10 mouse cellular contexts compared by ENCODE assay signal in the genomic region with DNA sequence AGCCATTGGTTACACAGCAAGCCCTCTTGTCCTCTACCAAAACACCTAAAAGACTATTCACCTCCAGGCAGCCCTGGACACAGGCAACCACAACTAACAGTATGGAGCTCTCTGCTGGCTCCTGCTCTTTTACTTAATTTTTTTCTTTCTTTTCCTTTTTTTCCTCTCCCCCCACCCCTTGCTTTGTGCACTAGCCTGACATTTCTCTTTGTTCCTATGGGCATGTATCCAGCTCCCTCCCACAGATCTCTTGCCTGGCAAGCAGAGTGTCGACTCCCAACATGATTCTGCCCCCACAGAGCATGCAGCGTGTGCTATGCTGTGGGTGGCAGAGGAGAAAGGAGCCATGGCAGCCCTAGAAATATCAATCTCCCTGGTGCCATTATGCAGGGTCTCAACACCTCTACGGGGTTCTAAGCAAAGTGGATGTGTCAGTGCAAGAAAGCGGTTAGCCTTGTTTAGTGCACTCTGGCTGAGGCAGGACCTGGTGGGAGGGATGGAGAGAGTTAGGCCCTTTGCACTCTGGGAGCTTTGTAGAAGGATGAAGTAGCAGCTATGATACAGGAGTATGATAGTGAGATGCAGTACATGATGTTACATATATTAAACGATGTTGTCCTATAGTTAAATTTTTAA.
DNase-seq lines count a peak whose midpoint lies in the region; ATAC-seq lines count a peak whose summit lies in the region.
"Had no signal": no experiment of that assay in that cellular context is flagged by ENCODE, and none has a peak within 500 bp of the region (broad histone marks: within the 10 kb centered on the region; RNA-seq: fewer than 3 reads in every experiment).

No protein-coding gene starts in this region.

- 62% methylated on average over 5 of the region's 5 CpGs for whole genome bisulfite sequencing in forebrain, embryonic 12.5 days
- WGBS in forebrain, embryonic 10.5 days = 83% methylated on average over 5 of the region's 5 CpGs
- 76% methylated on average over 5 of the region's 5 CpGs for WGBS in kidney, embryonic 15.5 days
- WGBS in heart, embryonic 12.5 days = 60% methylated on average over 5 of the region's 5 CpGs

- H3K27me3 ChIP-seq in forebrain, embryonic 12.5 days = no peaks in the 10 kb centered on the region
- H3K27me3 ChIP-seq in forebrain, embryonic 10.5 days (ENCODE audit: poor library complexity, severe bottlenecking) = no peaks in the 10 kb centered on the region
- H3K27me3 ChIP-seq in kidney, embryonic 15.5 days = no peaks in the 10 kb centered on the region
- no peaks in the 10 kb centered on the region for H3K27me3 ChIP-seq in heart, embryonic 12.5 days (replicated peaks)

- intact Hi-C loops in left cerebral cortex, postnatal 10 days (cut with DNase I) = loop anchor here (10.0 kb wide), 2 partner anchors 741 to 1531 kb away; partner anchors contain the start of gene Ppp3ca

- H3K9me3 ChIP-seq in forebrain, embryonic 12.5 days = no peaks in the 10 kb centered on the region
- no peaks in the 10 kb centered on the region for H3K9me3 ChIP-seq in forebrain, embryonic 10.5 days
- H3K9me3 ChIP-seq in kidney, embryonic 15.5 days (replicated peaks) = no peaks in the 10 kb centered on the region
- H3K9me3 ChIP-seq in heart, embryonic 12.5 days (replicated peaks) = no peaks in the 10 kb centered on the region

- peak; percentile 46; the same call in 1 of the 2 replicates for ATAC-seq in forebrain, embryonic 12.5 days (ENCODE audit: low FRiP score)
- peak; percentile 93 for ATAC-seq in frontal cortex, adult (ENCODE audit: low TSS enrichment)
- no peak for ATAC-seq in kidney, embryonic 15.5 days (replicated peaks; ENCODE audit: low FRiP score)
- no peak for ATAC-seq in heart, embryonic 12.5 days (ENCODE audit: insufficient number of reproducible peaks, low FRiP score)
- ATAC-seq: activated CD4-positive, CD25-positive, alpha-beta regulatory T cell, adult 4 months had no signal

- peaks cover 6% of the 10 kb centered on the region; the same call in 1 of the 2 replicates for H3K4me1 ChIP-seq in forebrain, embryonic 12.5 days
- H3K4me1 ChIP-seq in forebrain, embryonic 10.5 days = no peaks in the 10 kb centered on the region
- no peaks in the 10 kb centered on the region for H3K4me1 ChIP-seq in kidney, embryonic 15.5 days
- no peaks in the 10 kb centered on the region for H3K4me1 ChIP-seq in heart, embryonic 12.5 days (replicated peaks)

- H3K9ac ChIP-seq in forebrain, embryonic 12.5 days = no peak overlapping the region
- H3K9ac ChIP-seq in kidney, embryonic 15.5 days = no peak overlapping the region
- H3K9ac ChIP-seq in heart, embryonic 12.5 days = no peak overlapping the region

- H3K27ac ChIP-seq in forebrain, embryonic 12.5 days = no peak overlapping the region
- no peak overlapping the region for H3K27ac ChIP-seq in forebrain, embryonic 10.5 days
- no peak overlapping the region for H3K27ac ChIP-seq in kidney, embryonic 15.5 days
- H3K27ac ChIP-seq in heart, embryonic 12.5 days (ENCODE audit: poor library complexity, severe bottlenecking) = no peak overlapping the region

- no peak overlapping the region for H3K4me3 ChIP-seq in forebrain, embryonic 12.5 days (replicated peaks)
- no peak overlapping the region for H3K4me3 ChIP-seq in forebrain, embryonic 10.5 days
- H3K4me3 ChIP-seq in kidney, embryonic 15.5 days (replicated peaks) = no peak overlapping the region
- H3K4me3 ChIP-seq in heart, embryonic 12.5 days = no peak overlapping the region

- no peaks in the 10 kb centered on the region for H3K36me3 ChIP-seq in forebrain, embryonic 12.5 days (replicated peaks)
- no peaks in the 10 kb centered on the region for H3K36me3 ChIP-seq in forebrain, embryonic 10.5 days (replicated peaks)
- H3K36me3 ChIP-seq in kidney, embryonic 15.5 days = no peaks in the 10 kb centered on the region
- no peaks in the 10 kb centered on the region for H3K36me3 ChIP-seq in heart, embryonic 12.5 days

- no peak for DNase-seq in forebrain, embryonic 10.5 days (ENCODE audit: extremely low spot score, low spot score)
- DNase-seq in adipocyte (ENCODE audit: low spot score) = peak; percentile 58
- peak; percentile 40 to 52 for DNase-seq in left cerebral cortex, postnatal 10 days (ENCODE audit: extremely low spot score in 1 of 2, low spot score in 2 of 2)
- no peak for DNase-seq in spleen, adult 18-20 months
- DNase-seq: thymus, postnatal 14 days had no signal

- no peak overlapping the region for H3K4me2 ChIP-seq in forebrain, embryonic 12.5 days
- no peak overlapping the region for H3K4me2 ChIP-seq in kidney, embryonic 15.5 days
- no peak overlapping the region for H3K4me2 ChIP-seq in heart, embryonic 12.5 days

Comparison
In these comparisons a context has a peak if more than half of its experiments do, and no peak if none do; other contexts are left out.
1. ATAC-seq: peak in forebrain, embryonic 12.5 days (single experiment) and frontal cortex, adult (single experiment); none in kidney, embryonic 15.5 days (single experiment) and heart, embryonic 12.5 days (single experiment).
2. DNase-seq: peak in adipocyte (single experiment) and left cerebral cortex, postnatal 10 days (2 of 2); none in forebrain, embryonic 10.5 days (single experiment) and spleen, adult 18-20 months (0 of 2).